Mouse (Mus musculus): Measurements from ENCODE around the gene Aox3.

GRCm38 (mm10) chr1:58091213-58091612 lies 21.7 kb upstream of the Aox3 start:
- TF ChIP-seq CTCF (IDR thresholded peaks at IDR 0.05; ENCODE audit: low read depth, low read length) (no peak), TAL1 (conservative IDR thresholded peaks at IDR 0.05; ENCODE audit: low read depth, low read length) (no peak), POLR2AphosphoS5 (IDR thresholded peaks at IDR 0.05; ENCODE audit: insufficient replicate concordance, low read depth, low read length) (no peak)

Measured in G1E (cell line).